In genomic region chr1:147223232-147223925, GRCm38 (mm10) we compare ENCODE assay signal across 13 mouse cellular contexts.
DNase-seq lines count a peak whose midpoint lies in the region; ATAC-seq and TF ChIP-seq lines count a peak whose summit lies in the region.
"Had no signal": no experiment of that assay in that cellular context is flagged by ENCODE, and none has a peak within 500 bp of the region (broad histone marks: within the 10 kb centered on the region; RNA-seq: fewer than 3 reads in every experiment).

No protein-coding gene starts in this region.

- H3K4me2 ChIP-seq in CH12.LX (ENCODE audit: insufficient read depth, low read depth, poor library complexity, severe bottlenecking): no peak overlapping the region; the same call in 1 of the 2 replicates
- H3K4me2 ChIP-seq: kidney, embryonic 15.5 days; limb, embryonic 12.5 days had no signal

- no peak overlapping the region for H3K4me3 ChIP-seq in layer of hippocampus, adult 2 months
- no peak overlapping the region for H3K4me3 ChIP-seq in CH12.LX (replicated peaks in 1 of 3; ENCODE audit: low read depth in 2 of 3, low read length in 2 of 3, poor library complexity in 1 of 3)
- H3K4me3 ChIP-seq: kidney, embryonic 15.5 days; limb, embryonic 12.5 days had no signal

- TF ChIP-seq RAD21 in CH12.LX (IDR thresholded peaks at IDR 0.05; ENCODE audit: low read depth, low read length): peak; percentile 37

- no peaks in the 10 kb centered on the region for H3K4me1 ChIP-seq in CH12.LX (ENCODE audit: control insufficient read depth in 1 of 2, insufficient read depth in 2 of 2)
- H3K4me1 ChIP-seq: kidney, embryonic 15.5 days; limb, embryonic 12.5 days had no signal

- in situ Hi-C loops in CH12.LX (cut with MboI; ENCODE audit: low pct_ligation_motif_present, low pct_unique_long_range_greater_than_20kb, low sequenced_read_pairs): no loop called here

- no peaks in the 10 kb centered on the region for H3K79me2 ChIP-seq in CH12.LX (replicated peaks; ENCODE audit: control insufficient read depth, extremely low read depth, insufficient read depth, poor library complexity, severe bottlenecking)

- dilution Hi-C loops in CH12.LX (cut with MboI; ENCODE audit: extremely low pct_ligation_motif_present, extremely low pct_unique_long_range_greater_than_20kb, low sequenced_read_pairs): no loop called here

- TF ChIP-seq POLR2A in CH12.LX (IDR thresholded peaks at IDR 0.05; ENCODE audit: low read depth, low read length): no peak

- DNase-seq in frontal cortex, postnatal 10 days (ENCODE audit: low spot score in 2 of 2): no peak
- DNase-seq in layer of hippocampus, adult 2 months (ENCODE audit: low spot score in 2 of 2): no peak
- no peak for DNase-seq in layer of hippocampus, postnatal 25 days (ENCODE audit: extremely low spot score in 1 of 2, low spot score in 1 of 2)
- no peak for DNase-seq in CH12.LX (ENCODE audit: extremely low read depth)
- peak; percentile 3 for DNase-seq in adrenal gland, postnatal 25 days
- DNase-seq in right cerebral cortex, postnatal 4 days: no peak
- DNase-seq: heart, adult 11 months; heart, postnatal 4 days; layer of hippocampus, postnatal 36 days; lung, adult 18-20 months had no signal

- no peak overlapping the region for H3K9ac ChIP-seq in CH12.LX (ENCODE audit: insufficient read depth, low read depth)
- H3K9ac ChIP-seq: kidney, embryonic 15.5 days; limb, embryonic 12.5 days had no signal

- H3K9me3 ChIP-seq in CH12.LX (replicated peaks; ENCODE audit: low read length): peaks cover 6% of the 10 kb centered on the region
- H3K9me3 ChIP-seq: kidney, embryonic 15.5 days; limb, embryonic 12.5 days had no signal

- ATAC-seq in frontal cortex, adult (ENCODE audit: low TSS enrichment): peak; percentile 65; the same call in 1 of the 2 replicates

- H3K36me3 ChIP-seq in CH12.LX (replicated peaks in 1 of 2; ENCODE audit: control insufficient read depth in 1 of 2, insufficient read depth in 1 of 2, low read length in 1 of 2): no peaks in the 10 kb centered on the region
- H3K36me3 ChIP-seq: kidney, embryonic 15.5 days; limb, embryonic 12.5 days had no signal

- H3K27ac ChIP-seq in layer of hippocampus, adult 2 months: no peak overlapping the region
- no peak overlapping the region for H3K27ac ChIP-seq in CH12.LX (ENCODE audit: insufficient read depth, low read depth)
- H3K27ac ChIP-seq: kidney, embryonic 15.5 days; limb, embryonic 12.5 days had no signal

- TF ChIP-seq EP300 in CH12.LX (IDR thresholded peaks at IDR 0.05; ENCODE audit: low read length): no peak

- no peaks in the 10 kb centered on the region for H3K27me3 ChIP-seq in CH12.LX (replicated peaks)
- H3K27me3 ChIP-seq: kidney, embryonic 15.5 days; limb, embryonic 12.5 days had no signal

- TF ChIP-seq CTCF in layer of hippocampus, adult 2 months (conservative IDR thresholded peaks at IDR 0.05): peak; percentile 89
- TF ChIP-seq CTCF in CH12.LX (conservative IDR thresholded peaks at IDR 0.05 in 1 of 2, IDR thresholded peaks at IDR 0.05 in 1 of 2; ENCODE audit: low read depth in 2 of 2, low read length in 2 of 2): peak in 1 of 2 experiments; percentile 58; a peak in 2 of 4 replicates

TF ChIP-seq in CH12.LX, 34 proteins besides CTCF, POLR2A, EP300 and RAD21:
- TF ChIP-seq HCFC1 (IDR thresholded peaks at IDR 0.05; ENCODE audit: low read depth, low read length): no peak
- peak; percentile 29; the same call in 1 of the 2 replicates for TF ChIP-seq SMC3 (IDR thresholded peaks at IDR 0.05; ENCODE audit: low read depth, low read length)
- TF ChIP-seq IRF4 (IDR thresholded peaks at IDR 0.05; ENCODE audit: low read depth, low read length): no peak
- TF ChIP-seq CHD1 (IDR thresholded peaks at IDR 0.05; ENCODE audit: low read depth, low read length): no peak
- no peak for TF ChIP-seq ELF1 (IDR thresholded peaks at IDR 0.05; ENCODE audit: low read depth, low read length)
TF ChIP-seq in CH12.LX: peak in this region for 1.
